Mouse (Mus musculus) ES-E14 (cell line): ENCODE data around the gene Gm49601.

Experiments
- CHD2 ChIP-seq: IDR thresholded peaks from 2 replicates; pipeline ENCODE4 v1.6.1; 2014; ENCODE audit warnings: mild to moderate bottlenecking, low read depth, low read length, inconsistent platforms
- HCFC1 ChIP-seq: IDR thresholded peaks from 2 replicates; pipeline ENCODE4 v1.6.1; 2012; ENCODE audit warnings: low read length, inconsistent platforms, borderline replicate concordance; ENCODE audit not compliant: insufficient read depth
- MAFK ChIP-seq: IDR thresholded peaks from 2 replicates; pipeline ENCODE4 v1.6.1; 2014; ENCODE audit warnings: mild to moderate bottlenecking, low read depth, low read length, inconsistent platforms; ENCODE audit not compliant: insufficient read depth
- ZC3H11A ChIP-seq: IDR thresholded peaks from 2 replicates; pipeline ENCODE4 v1.6.1; 2012; ENCODE audit warnings: low read depth, mild to moderate bottlenecking, inconsistent platforms, low read length, borderline replicate concordance

- TF ChIP-seq ZC3H11A (no peak), MAFK (no peak), HCFC1 (no peak), CHD2 (no peak)
These were observed 34.9 kb downstream of the Gm49601 start for GRCm38 (mm10) chr16:18591047-18592018.
